Mouse (Mus musculus): ENCODE results near the gene Cbfa2t2. TPM values are rescaled to one million over a fixed set of nuclear protein-coding genes. Genes with fewer than 3 reads are reported as not detected.
A peak's percentile ranks its signal among the peaks of the same experiment; 100 is the strongest.

Cbfa2t2 gene
- polyA plus RNA-seq, 1 experiment, result 7.5 TPM

DNA sequence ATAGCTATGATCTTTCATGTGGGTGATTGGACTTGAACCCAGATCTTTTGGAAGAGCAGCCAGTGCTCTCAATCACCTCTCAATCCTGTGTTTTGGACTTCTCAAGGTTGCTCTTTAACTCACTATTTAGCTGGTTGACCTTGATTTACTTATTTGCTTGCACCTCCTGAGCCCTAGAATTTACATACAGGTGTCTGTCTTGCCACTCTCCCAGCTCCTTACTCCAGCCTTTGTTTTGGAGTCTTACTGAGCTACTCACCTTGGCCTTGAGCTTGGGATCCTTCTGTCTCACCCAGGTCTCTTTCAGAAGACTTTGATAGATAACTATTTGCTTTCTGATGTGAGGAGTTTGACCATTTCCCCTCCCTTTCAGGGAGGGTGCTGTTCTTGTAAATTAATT is 20.3 kb downstream of the Cbfa2t2 start:
- Histone ChIP-seq H3K4me3 (no peak overlapping the region), H3K36me3 (ENCODE audit: control insufficient read depth, insufficient read depth) (no peaks in the 10 kb centered on the region), H3K27me3 (ENCODE audit: control insufficient read depth, insufficient read depth, insufficient read length) (no peaks in the 10 kb centered on the region), H3K79me2 (ENCODE audit: control insufficient read depth, insufficient read depth) (peaks cover 84% of the 10 kb centered on the region), H3ac (ENCODE audit: control insufficient read depth, insufficient read length) (no peak overlapping the region), H3K4me2 (ENCODE audit: low read depth) (peak overlapping the region; percentile 88)
- TF ChIP-seq TCF12 (IDR thresholded peaks at IDR 0.05; ENCODE audit: insufficient read depth, poor library complexity, severe bottlenecking) (no peak), CEBPB (IDR thresholded peaks at IDR 0.05; ENCODE audit: insufficient read depth, poor library complexity, severe bottlenecking) (no peak)

DNA sequence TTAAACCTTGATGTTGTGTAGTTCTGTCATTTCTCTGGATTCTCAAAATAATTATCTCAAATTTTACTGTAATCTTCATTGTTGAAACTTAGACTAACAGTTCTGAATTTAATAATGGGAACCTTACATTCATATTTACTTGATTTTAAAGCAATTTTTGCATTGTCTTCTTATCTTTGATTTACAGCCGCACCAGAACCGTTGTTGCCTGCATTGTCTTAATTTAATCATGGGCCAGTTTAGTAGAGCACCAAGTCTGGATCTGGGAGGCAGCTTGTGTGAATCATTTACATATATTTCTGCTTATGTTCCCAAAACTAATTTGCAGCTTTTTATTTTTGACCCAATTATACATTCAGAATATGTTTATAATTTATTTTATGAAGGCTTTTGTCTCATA is 23.0 kb downstream of the Cbfa2t2 start:
- Histone ChIP-seq H3K36me3 (ENCODE audit: control insufficient read depth, insufficient read depth) (no peaks in the 10 kb centered on the region), H3ac (ENCODE audit: control insufficient read depth, insufficient read length) (no peak overlapping the region), H3K4me3 (no peak overlapping the region), H3K4me2 (ENCODE audit: low read depth) (no peak overlapping the region), H3K27me3 (ENCODE audit: control insufficient read depth, insufficient read depth, insufficient read length) (no peaks in the 10 kb centered on the region), H3K79me2 (ENCODE audit: control insufficient read depth, insufficient read depth) (peaks cover 79% of the 10 kb centered on the region)
- no peak for TF ChIP-seq MYOG (IDR thresholded peaks at IDR 0.05; ENCODE audit: control insufficient read depth in 1 of 3, insufficient read depth in 1 of 3, insufficient read length in 2 of 3, low read depth in 2 of 3)
- no peak for TF ChIP-seq MYOD1 (IDR thresholded peaks at IDR 0.05; ENCODE audit: control insufficient read depth in 1 of 3, insufficient read length in 2 of 3, low read depth in 2 of 3)
- no peak for TF ChIP-seq CEBPB (IDR thresholded peaks at IDR 0.05; ENCODE audit: insufficient read depth, poor library complexity, severe bottlenecking)
- TF ChIP-seq E2F4 (IDR thresholded peaks at IDR 0.05; ENCODE audit: insufficient read depth), result no peak
- TF ChIP-seq USF1 (IDR thresholded peaks at IDR 0.05; ENCODE audit: low read depth), result no peak
- TF ChIP-seq TCF3 (IDR thresholded peaks at IDR 0.05; ENCODE audit: insufficient read length, low read depth), result no peak
- no peak for TF ChIP-seq MAX (IDR thresholded peaks at IDR 0.05; ENCODE audit: low read depth)
- TF ChIP-seq TCF12 (IDR thresholded peaks at IDR 0.05; ENCODE audit: insufficient read depth, poor library complexity, severe bottlenecking), result no peak
- TF ChIP-seq POLR2A (IDR thresholded peaks at IDR 0.05; ENCODE audit: insufficient read length, low read depth), result no peak
- no peak for TF ChIP-seq POLR2AphosphoS2 (IDR thresholded peaks at IDR 0.05; ENCODE audit: insufficient read length, low read depth)

DNA sequence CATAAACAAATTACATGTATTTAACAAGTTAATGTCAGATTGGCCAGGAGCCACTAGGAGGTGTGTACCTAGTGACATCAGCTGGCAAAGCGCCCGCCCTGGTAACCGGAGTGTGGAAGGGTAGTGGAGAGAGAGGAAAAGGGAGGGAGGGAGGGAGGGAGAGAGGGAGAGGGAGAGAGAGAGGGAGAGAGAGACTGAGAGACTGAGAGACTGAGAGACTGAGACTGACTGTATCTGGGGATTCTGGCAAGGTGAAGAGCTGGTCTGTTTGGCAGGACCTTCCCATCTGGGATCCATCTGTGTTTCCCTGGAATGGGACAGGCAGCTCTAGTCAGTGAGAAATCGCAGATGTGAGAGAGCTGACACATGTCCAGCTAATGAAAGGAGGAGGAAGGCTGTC is 23.6 kb downstream of the Cbfa2t2 start:
- H3K36me3 ChIP-seq (ENCODE audit: control insufficient read depth, insufficient read depth), result no peaks in the 10 kb centered on the region
- peaks cover 80% of the 10 kb centered on the region for H3K79me2 ChIP-seq (ENCODE audit: control insufficient read depth, insufficient read depth)
- no peak for TF ChIP-seq MAX (IDR thresholded peaks at IDR 0.05; ENCODE audit: low read depth)
- peak overlapping the region; percentile 42 for H3K4me2 ChIP-seq (ENCODE audit: low read depth)
- no peaks in the 10 kb centered on the region for H3K27me3 ChIP-seq (ENCODE audit: control insufficient read depth, insufficient read depth, insufficient read length)
- H3K4me3 ChIP-seq, result no peak overlapping the region
- no peak overlapping the region for H3ac ChIP-seq (ENCODE audit: control insufficient read depth, insufficient read length)

DNA sequence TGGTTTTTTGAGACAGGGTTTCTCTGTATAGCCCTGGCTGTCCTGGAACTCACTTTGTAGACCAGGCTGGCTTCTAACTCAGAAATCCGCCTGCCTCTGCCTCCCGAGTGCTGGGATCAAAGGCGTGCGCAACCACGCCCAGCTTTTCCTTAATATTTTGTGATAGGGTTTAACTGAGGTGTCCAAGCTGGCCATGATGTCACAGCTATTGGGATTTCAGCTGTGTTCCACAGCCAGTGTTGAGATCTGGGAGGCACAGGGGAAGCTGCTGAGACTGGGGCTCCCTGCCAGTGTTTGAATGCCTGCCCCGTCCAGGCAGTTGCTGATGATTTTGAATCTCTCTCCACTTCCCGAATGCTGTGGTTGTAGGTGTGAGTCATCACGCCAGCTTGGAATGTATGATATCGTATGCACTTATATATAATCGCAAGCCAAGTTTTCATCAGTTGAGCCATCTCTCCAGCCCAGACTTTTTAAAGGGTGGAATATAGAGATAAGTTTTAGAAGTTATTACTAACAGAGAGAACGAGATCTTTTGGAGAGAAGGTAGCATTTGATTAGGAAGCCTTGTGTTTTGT is 27.4 kb downstream of the Cbfa2t2 start:
- Histone ChIP-seq H3K36me3 (ENCODE audit: control insufficient read depth, insufficient read depth) (no peaks in the 10 kb centered on the region), H3K4me2 (ENCODE audit: low read depth) (peak overlapping the region; percentile 69), H3K79me2 (ENCODE audit: control insufficient read depth, insufficient read depth) (peaks cover 83% of the 10 kb centered on the region), H3K4me3 (no peak overlapping the region), H3ac (ENCODE audit: control insufficient read depth, insufficient read length) (no peak overlapping the region), H3K27me3 (ENCODE audit: control insufficient read depth, insufficient read depth, insufficient read length) (no peaks in the 10 kb centered on the region)
- TF ChIP-seq CEBPB (IDR thresholded peaks at IDR 0.05; ENCODE audit: insufficient read depth, poor library complexity, severe bottlenecking), result 0 out of 2 replicates have a peak, but pooled peaks have one; percentile 16
- no peak for TF ChIP-seq REST (IDR thresholded peaks at IDR 0.05; ENCODE audit: insufficient read depth, insufficient read length)
- peak in 2 of 3 experiments; percentile 6 to 25 for TF ChIP-seq MYOD1 (IDR thresholded peaks at IDR 0.05; ENCODE audit: control insufficient read depth in 1 of 3, insufficient read length in 2 of 3, low read depth in 2 of 3)
- TF ChIP-seq POLR2A (IDR thresholded peaks at IDR 0.05; ENCODE audit: insufficient read length, low read depth), result no peak
- TF ChIP-seq MYOG (IDR thresholded peaks at IDR 0.05; ENCODE audit: control insufficient read depth in 1 of 3, insufficient read depth in 1 of 3, insufficient read length in 2 of 3, low read depth in 2 of 3), result peak in 1 of 3 experiments; percentile 57
- TF ChIP-seq USF1 (IDR thresholded peaks at IDR 0.05; ENCODE audit: low read depth), result no peak
- no peak for TF ChIP-seq SRF (IDR thresholded peaks at IDR 0.05; ENCODE audit: control insufficient read depth, insufficient read length, low read depth)

DNA sequence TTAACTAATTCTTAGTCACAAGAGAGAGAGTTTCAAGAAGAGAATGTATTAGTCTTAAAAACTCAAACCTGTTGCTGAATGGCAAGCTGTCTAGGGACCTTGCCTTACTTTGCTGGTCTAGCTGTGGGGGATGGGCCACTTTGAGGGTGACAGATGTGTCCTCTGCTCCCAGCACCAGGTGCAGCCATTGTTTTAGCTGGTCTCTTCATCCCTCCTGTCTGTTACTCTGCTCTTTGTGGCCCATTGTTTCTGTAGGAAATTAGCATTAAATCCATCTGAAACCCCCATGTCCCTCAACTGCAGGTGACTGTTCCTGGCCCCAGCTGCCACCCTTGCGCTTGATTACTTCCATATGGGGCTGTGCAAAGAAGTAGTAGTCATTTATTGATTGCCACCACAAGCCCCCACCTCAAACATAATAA is 29.6 kb downstream of the Cbfa2t2 start:
- H3ac ChIP-seq (ENCODE audit: control insufficient read depth, insufficient read length), result no peak overlapping the region
- TF ChIP-seq MYOG (IDR thresholded peaks at IDR 0.05; ENCODE audit: control insufficient read depth in 1 of 3, insufficient read depth in 1 of 3, insufficient read length in 2 of 3, low read depth in 2 of 3) (peak in 1 of 3 experiments; percentile 43), POLR2AphosphoS2 (IDR thresholded peaks at IDR 0.05; ENCODE audit: insufficient read length, low read depth) (no peak), MYOD1 (IDR thresholded peaks at IDR 0.05; ENCODE audit: control insufficient read depth in 1 of 3, insufficient read length in 2 of 3, low read depth in 2 of 3) (peak in 2 of 3 experiments; percentile 26 to 54)

DNA sequence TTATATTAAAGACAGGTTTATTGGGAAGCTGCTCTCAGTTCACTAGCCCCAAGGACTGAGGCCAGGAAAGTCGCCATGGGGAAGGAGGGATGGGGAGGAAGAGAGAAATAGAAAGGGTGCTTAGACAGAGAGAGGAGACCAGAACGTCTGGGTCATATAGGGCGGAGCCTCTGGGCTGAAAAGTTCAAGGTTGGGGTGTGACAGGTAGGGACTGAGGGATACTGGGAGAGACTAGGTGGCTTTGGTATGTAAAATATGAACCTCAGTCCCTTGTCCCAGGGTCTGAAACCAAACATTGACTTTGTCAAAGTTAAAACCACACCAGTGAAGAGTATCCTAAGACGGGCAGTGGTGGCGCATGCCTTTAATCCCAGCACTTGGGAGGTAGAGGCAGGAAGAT is 30.9 kb downstream of the Cbfa2t2 start:
- H3K4me2 ChIP-seq (ENCODE audit: low read depth), result no peak overlapping the region
- H3K79me2 ChIP-seq (ENCODE audit: control insufficient read depth, insufficient read depth), result peaks cover 72% of the 10 kb centered on the region
- H3K36me3 ChIP-seq (ENCODE audit: control insufficient read depth, insufficient read depth), result no peaks in the 10 kb centered on the region
- TF ChIP-seq E2F4 (IDR thresholded peaks at IDR 0.05; ENCODE audit: insufficient read depth) (no peak), USF1 (IDR thresholded peaks at IDR 0.05; ENCODE audit: low read depth) (no peak)
- H3K27me3 ChIP-seq (ENCODE audit: control insufficient read depth, insufficient read depth, insufficient read length), result no peaks in the 10 kb centered on the region
- no peak overlapping the region for H3K4me3 ChIP-seq
- no peak overlapping the region for H3ac ChIP-seq (ENCODE audit: control insufficient read depth, insufficient read length)

More for the DNA sequence above, 29.6 kb downstream of the Cbfa2t2 start:
- H3K79me2 ChIP-seq (ENCODE audit: control insufficient read depth, insufficient read depth), result peaks cover 79% of the 10 kb centered on the region
- H3K27me3 ChIP-seq (ENCODE audit: control insufficient read depth, insufficient read depth, insufficient read length), result no peaks in the 10 kb centered on the region
- H3K4me2 ChIP-seq (ENCODE audit: low read depth), result no peak overlapping the region
- no peak overlapping the region for H3K4me3 ChIP-seq
- H3K36me3 ChIP-seq (ENCODE audit: control insufficient read depth, insufficient read depth), result no peaks in the 10 kb centered on the region

Data from myocyte (in vitro differentiated cells).